Mouse (Mus musculus) cerebellum, adult 11 months (tissue): ENCODE measurements at regions not wholly inside any gene's neighbourhood (a gene's known extent, or its start where the extent isn't known, plus 50 kb on each side); places are given as distances from the start of the nearest gene placed in this dataset.

Source experiments
- DNase-seq: peaks from one replicate; pipeline ENCODE4 v3.0.0; 2022

- no peak for DNase-seq
Observed at GRCm38 (mm10) chr1:28373351-28373750, 406.7 kb downstream of the Gm597 start.

- DNase-seq: no peak
Observed at GRCm38 (mm10) chr1:28349411-28349973, 430.6 kb downstream of the Gm597 start.

GRCm38 (mm10) chr1:28348572-28348971, 431.5 kb downstream of the Gm597 start:
- DNase-seq: no peak

DNA sequence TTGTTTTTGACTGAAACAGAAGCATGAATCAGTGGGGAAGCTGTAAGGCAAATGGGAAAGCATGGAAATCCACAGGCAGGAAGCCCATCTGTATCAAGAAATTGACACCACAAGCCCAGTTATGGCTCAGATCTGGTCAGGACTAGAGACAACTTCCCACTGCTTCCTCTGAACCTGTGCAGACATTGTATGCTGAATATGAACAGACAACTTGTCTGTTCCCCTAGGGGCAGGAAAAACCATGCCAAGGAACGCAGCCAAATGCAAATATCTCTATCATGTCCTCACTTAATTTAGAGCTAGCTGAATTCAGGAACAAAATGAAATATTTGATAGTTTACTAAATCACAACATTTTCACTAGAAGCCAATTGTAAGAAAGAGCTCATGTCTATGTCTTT, 440.0 kb downstream of the Gm597 start:
- peak; percentile 20 for DNase-seq

- no peak for DNase-seq
Observed at GRCm38 (mm10) chr1:28334366-28334765, 445.7 kb downstream of the Gm597 start.

DNA sequence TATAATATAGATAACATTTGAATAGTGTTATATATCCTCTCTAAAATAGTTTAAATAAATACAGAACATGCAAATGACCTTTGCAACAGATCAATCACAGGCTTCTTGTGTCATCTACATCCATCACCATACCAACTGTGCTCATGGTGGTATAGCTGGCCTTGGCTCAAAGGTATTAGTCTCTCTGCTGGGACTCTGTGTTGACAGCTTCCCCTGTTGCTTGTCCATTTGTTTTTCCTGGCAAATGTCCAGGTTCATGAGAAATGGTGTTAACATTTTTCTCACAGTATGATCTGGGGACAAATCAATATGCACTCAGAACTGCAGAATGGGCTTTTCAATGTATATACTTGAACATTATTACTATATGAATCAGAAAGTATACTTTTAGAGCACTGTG, 448.0 kb downstream of the Gm597 start:
- peak; percentile 56 for DNase-seq

DNA sequence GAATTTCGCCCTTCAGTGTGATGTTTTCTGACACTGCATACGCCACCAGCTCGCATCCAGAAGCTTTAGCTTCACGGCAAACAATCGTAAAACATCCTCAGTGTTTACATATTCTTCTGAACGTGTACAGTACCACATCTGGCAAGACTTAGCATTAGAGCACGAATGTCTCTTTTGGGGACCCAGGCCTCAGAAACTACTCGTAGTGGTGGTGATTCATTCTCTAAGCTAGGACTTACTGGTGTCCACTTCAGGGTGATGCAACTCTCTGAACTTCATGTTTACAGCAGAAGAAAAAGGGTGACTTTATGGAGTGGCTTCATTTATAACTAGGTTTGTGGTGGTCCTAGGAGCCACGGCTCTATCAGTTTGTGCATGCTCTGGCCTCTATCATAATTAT, 451.1 kb downstream of the Gm597 start:
- no peak for DNase-seq

DNA sequence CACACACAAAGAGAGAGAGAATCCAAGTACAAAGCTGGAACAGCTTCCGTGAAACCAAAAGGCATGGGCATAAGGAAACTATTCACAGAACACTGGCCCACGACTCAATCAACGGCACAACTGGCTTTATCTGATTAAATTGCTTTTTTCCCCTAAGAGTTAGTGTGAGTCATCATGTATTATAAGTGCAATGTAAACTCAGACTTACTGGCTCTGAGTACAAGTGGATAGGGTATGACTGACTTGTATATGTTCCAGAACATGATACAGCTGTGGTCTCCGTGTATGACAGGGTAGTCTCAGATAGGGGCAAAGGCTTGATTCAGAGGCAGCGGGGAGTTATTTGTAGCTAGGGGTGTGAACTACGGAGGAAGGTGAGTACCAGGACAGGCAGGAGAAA, 451.5 kb downstream of the Gm597 start:
- no peak for DNase-seq

- DNase-seq: no peak
Observed at GRCm38 (mm10) chr1:28324141-28324540, 455.9 kb downstream of the Gm597 start.
